Mouse (Mus musculus): ENCODE data around the gene Ppp5c.
"Not testable (repeated sequence)": the region's sequence is repeated elsewhere in the genome, so short reads cannot be mapped to it uniquely, and the experiment has no call there.

The Ppp5c gene

GRCm38 (mm10) chr7:17027588-17028343 lies at the start of gene Ppp5c:
Gene Ppp5c, minus strand, starts transcription at chr7:17027924.
- no peak for TF ChIP-seq POU5F1 (IDR thresholded peaks at IDR 0.05; ENCODE audit: borderline replicate concordance, low read length)
- TF ChIP-seq NANOG (IDR thresholded peaks at IDR 0.05; ENCODE audit: borderline replicate concordance, low read length): no peak
- no peak for TF ChIP-seq CTCF (conservative IDR thresholded peaks at IDR 0.05; ENCODE audit: low read length)
- H3K4me1 ChIP-seq (replicated peaks; ENCODE audit: low read depth, low read length): peaks cover 56% of the 10 kb centered on the region
- H3K9me3 ChIP-seq (ENCODE audit: low read length): peaks cover 3% of the 10 kb centered on the region; the same call in 1 of the 2 replicates
- H3K36me3 ChIP-seq (ENCODE audit: insufficient read depth, low read length): peaks cover 38% of the 10 kb centered on the region
- H3K27me3 ChIP-seq (ENCODE audit: insufficient read depth, low read length): no peaks in the 10 kb centered on the region
- H3K4me3 ChIP-seq (replicated peaks; ENCODE audit: low read length): peak within 1 kb of the TSS; percentile 100

GRCm38 (mm10) chr7:17076542-17076941 lies 48.8 kb upstream of the Ppp5c start:
- Histone ChIP-seq H3K4me3 (replicated peaks; ENCODE audit: low read length) (no peak overlapping the region), H3K27me3 (ENCODE audit: insufficient read depth, low read length) (no peaks in the 10 kb centered on the region), H3K4me1 (replicated peaks; ENCODE audit: low read depth, low read length) (peaks cover 7% of the 10 kb centered on the region), H3K9me3 (ENCODE audit: low read length) (no peaks in the 10 kb centered on the region), H3K36me3 (ENCODE audit: insufficient read depth, low read length) (no peaks in the 10 kb centered on the region)
- TF ChIP-seq CTCF (conservative IDR thresholded peaks at IDR 0.05; ENCODE audit: low read length) (no peak), NANOG (IDR thresholded peaks at IDR 0.05; ENCODE audit: borderline replicate concordance, low read length) (no peak), POU5F1 (IDR thresholded peaks at IDR 0.05; ENCODE audit: borderline replicate concordance, low read length) (no peak)

GRCm38 (mm10) chr7:17073904-17074615 lies 46.3 kb upstream of the Ppp5c start, which contains the start of gene Psg16:
Gene Psg16, plus strand, starts transcription at chr7:17074040.
- H3K4me3 ChIP-seq (replicated peaks; ENCODE audit: low read length): peak within 1 kb of the TSS; percentile 17; the same call in 1 of the 2 replicates
- peak; percentile 97 for TF ChIP-seq CTCF (conservative IDR thresholded peaks at IDR 0.05; ENCODE audit: low read length)
- no peak for TF ChIP-seq NANOG (IDR thresholded peaks at IDR 0.05; ENCODE audit: borderline replicate concordance, low read length)
- TF ChIP-seq POU5F1 (IDR thresholded peaks at IDR 0.05; ENCODE audit: borderline replicate concordance, low read length): no peak
- no peaks in the 10 kb centered on the region for H3K36me3 ChIP-seq (ENCODE audit: insufficient read depth, low read length)
- no peaks in the 10 kb centered on the region for H3K9me3 ChIP-seq (ENCODE audit: low read length)
- no peaks in the 10 kb centered on the region for H3K27me3 ChIP-seq (ENCODE audit: insufficient read depth, low read length)
- H3K4me1 ChIP-seq (replicated peaks; ENCODE audit: low read depth, low read length): peaks cover 7% of the 10 kb centered on the region

GRCm38 (mm10) chr7:17073513-17073903 lies 45.8 kb upstream of the Ppp5c start:
- no peak for TF ChIP-seq POU5F1 (IDR thresholded peaks at IDR 0.05; ENCODE audit: borderline replicate concordance, low read length)
- TF ChIP-seq CTCF (conservative IDR thresholded peaks at IDR 0.05; ENCODE audit: low read length): no peak
- no peak for TF ChIP-seq NANOG (IDR thresholded peaks at IDR 0.05; ENCODE audit: borderline replicate concordance, low read length)

GRCm38 (mm10) chr7:17067651-17068050 lies 39.9 kb upstream of the Ppp5c start:
- H3K4me3 ChIP-seq (replicated peaks; ENCODE audit: low read length); H3K9me3 ChIP-seq (ENCODE audit: low read length); H3K27me3 ChIP-seq (ENCODE audit: insufficient read depth, low read length): not testable (repeated sequence)

More at GRCm38 (mm10) chr7:17073513-17073903, 45.8 kb upstream of the Ppp5c start:
- H3K36me3 ChIP-seq (ENCODE audit: insufficient read depth, low read length): no peaks in the 10 kb centered on the region
- H3K9me3 ChIP-seq (ENCODE audit: low read length): no peaks in the 10 kb centered on the region
- no peaks in the 10 kb centered on the region for H3K27me3 ChIP-seq (ENCODE audit: insufficient read depth, low read length)
- peaks cover 7% of the 10 kb centered on the region for H3K4me1 ChIP-seq (replicated peaks; ENCODE audit: low read depth, low read length)
- H3K4me3 ChIP-seq (replicated peaks; ENCODE audit: low read length): no peak overlapping the region

GRCm38 (mm10) chr7:17067000-17067399 lies 39.3 kb upstream of the Ppp5c start:
- peaks cover 2% of the 10 kb centered on the region; the same call in 1 of the 2 replicates for H3K9me3 ChIP-seq (ENCODE audit: low read length)
- TF ChIP-seq CTCF (conservative IDR thresholded peaks at IDR 0.05; ENCODE audit: low read length) (no peak), POU5F1 (IDR thresholded peaks at IDR 0.05; ENCODE audit: borderline replicate concordance, low read length) (no peak), NANOG (IDR thresholded peaks at IDR 0.05; ENCODE audit: borderline replicate concordance, low read length) (no peak)
- H3K27me3 ChIP-seq (ENCODE audit: insufficient read depth, low read length): no peaks in the 10 kb centered on the region
- H3K4me1 ChIP-seq (replicated peaks; ENCODE audit: low read depth, low read length): peaks cover 14% of the 10 kb centered on the region
- H3K4me3 ChIP-seq (replicated peaks; ENCODE audit: low read length): no peak overlapping the region
- no peaks in the 10 kb centered on the region for H3K36me3 ChIP-seq (ENCODE audit: insufficient read depth, low read length)

More at GRCm38 (mm10) chr7:17067651-17068050, 39.9 kb upstream of the Ppp5c start:
- H3K36me3 ChIP-seq (ENCODE audit: insufficient read depth, low read length); H3K4me1 ChIP-seq (replicated peaks; ENCODE audit: low read depth, low read length): not testable (repeated sequence)

- Histone ChIP-seq H3K27me3 (ENCODE audit: insufficient read depth, low read length) (peaks cover 3% of the 10 kb centered on the region), H3K9me3 (ENCODE audit: low read length) (peaks cover 2% of the 10 kb centered on the region; the same call in 1 of the 2 replicates), H3K36me3 (ENCODE audit: insufficient read depth, low read length) (no peaks in the 10 kb centered on the region), H3K4me1 (replicated peaks; ENCODE audit: low read depth, low read length) (peaks cover 20% of the 10 kb centered on the region), H3K4me3 (replicated peaks; ENCODE audit: low read length) (no peak overlapping the region)
- TF ChIP-seq NANOG (IDR thresholded peaks at IDR 0.05; ENCODE audit: borderline replicate concordance, low read length): no peak
- no peak for TF ChIP-seq POU5F1 (IDR thresholded peaks at IDR 0.05; ENCODE audit: borderline replicate concordance, low read length)
- TF ChIP-seq CTCF (conservative IDR thresholded peaks at IDR 0.05; ENCODE audit: low read length): peak; percentile 73
Observed at GRCm38 (mm10) chr7:17066412-17066811, 38.7 kb upstream of the Ppp5c start.

GRCm38 (mm10) chr7:17065620-17066019 lies 37.9 kb upstream of the Ppp5c start:
- peaks cover 3% of the 10 kb centered on the region for H3K27me3 ChIP-seq (ENCODE audit: insufficient read depth, low read length)
- peaks cover 28% of the 10 kb centered on the region for H3K4me1 ChIP-seq (replicated peaks; ENCODE audit: low read depth, low read length)
- no peak for TF ChIP-seq POU5F1 (IDR thresholded peaks at IDR 0.05; ENCODE audit: borderline replicate concordance, low read length)
- TF ChIP-seq CTCF (conservative IDR thresholded peaks at IDR 0.05; ENCODE audit: low read length): no peak
- no peak for TF ChIP-seq NANOG (IDR thresholded peaks at IDR 0.05; ENCODE audit: borderline replicate concordance, low read length)
- no peaks in the 10 kb centered on the region for H3K36me3 ChIP-seq (ENCODE audit: insufficient read depth, low read length)
- peaks cover 2% of the 10 kb centered on the region; the same call in 1 of the 2 replicates for H3K9me3 ChIP-seq (ENCODE audit: low read length)
- no peak overlapping the region for H3K4me3 ChIP-seq (replicated peaks; ENCODE audit: low read length)
